Mouse (Mus musculus) gastrocnemius, postnatal 36 days (tissue): ENCODE measurements at regions not wholly inside any gene's neighbourhood (a gene's known extent, or its start where the extent isn't known, plus 50 kb on each side); places are given as distances from the start of the nearest gene placed in this dataset.
A peak's percentile ranks its signal among the peaks of the same experiment; 100 is the strongest.

ENCODE experiments used
- DNase-seq, 2 experiments: peaks; one replicate each; pipeline ENCODE4 v3.0.0; 2022
- intact Hi-C: fragments of 180-260 bp; cut with DNase I; formaldehyde crosslinking; loops from one replicate; pipeline ENCODE4 v1.15.1; 2025

GRCm38 (mm10) chr13:60012046-60012813 lies 164.9 kb downstream of the Gas1 start:
- intact Hi-C loops: no loop called here
- DNase-seq: peak; percentile 32 to 65

GRCm38 (mm10) chr13:60011092-60011491 lies 166.1 kb downstream of the Gas1 start:
- intact Hi-C loops: no loop called here
- DNase-seq: no peak

- DNase-seq: no peak
Measured at GRCm38 (mm10) chr13:60007593-60007992, 169.6 kb downstream of the Gas1 start.

GRCm38 (mm10) chr13:60007031-60007430 lies 170.1 kb downstream of the Gas1 start:
- no peak for DNase-seq
- intact Hi-C loops: no loop called here

More at GRCm38 (mm10) chr13:60007593-60007992, 169.6 kb downstream of the Gas1 start:
- intact Hi-C loops: no loop called here

- DNase-seq: no peak
- intact Hi-C loops: no loop called here
Measured at GRCm38 (mm10) chr13:60004611-60005010, 172.6 kb downstream of the Gas1 start.

- intact Hi-C loops: no loop called here
- no peak for DNase-seq
Measured at GRCm38 (mm10) chr13:60002098-60002497, 175.1 kb downstream of the Gas1 start.

- intact Hi-C loops: no loop called here
- DNase-seq: no peak
Measured at GRCm38 (mm10) chr13:60001637-60002036, 175.5 kb downstream of the Gas1 start.

- no peak for DNase-seq
- intact Hi-C loops: no loop called here
Measured at GRCm38 (mm10) chr13:60000618-60001347, 176.4 kb downstream of the Gas1 start.

- intact Hi-C loops: no loop called here
- DNase-seq: no peak
Measured at GRCm38 (mm10) chr13:59997431-59997830, 174.5 kb upstream of the Tut7 start.

GRCm38 (mm10) chr13:59996146-59996814 lies 173.3 kb upstream of the Tut7 start:
- no peak for DNase-seq
- intact Hi-C loops: no loop called here

- DNase-seq: no peak
- intact Hi-C loops: no loop called here
Measured at GRCm38 (mm10) chr13:59992780-59993501, 170.0 kb upstream of the Tut7 start.

- no peak for DNase-seq
- intact Hi-C loops: no loop called here
Measured at GRCm38 (mm10) chr13:59992346-59992745, 169.4 kb upstream of the Tut7 start.

GRCm38 (mm10) chr13:59990402-59991280 lies 167.7 kb upstream of the Tut7 start:
- no peak for DNase-seq
- intact Hi-C loops: no loop called here

GRCm38 (mm10) chr13:59988393-59988965 lies 165.5 kb upstream of the Tut7 start:
- intact Hi-C loops: no loop called here
- DNase-seq: no peak

- DNase-seq: no peak
- intact Hi-C loops: no loop called here
Measured at GRCm38 (mm10) chr13:59976425-59976824, 153.5 kb upstream of the Tut7 start.

- intact Hi-C loops: no loop called here
- no peak for DNase-seq
Measured at GRCm38 (mm10) chr13:59972093-59972427, 149.1 kb upstream of the Tut7 start.

GRCm38 (mm10) chr13:59971231-59972092 lies 148.5 kb upstream of the Tut7 start:
- intact Hi-C loops: no loop called here

GRCm38 (mm10) chr13:59970430-59970829 lies 147.5 kb upstream of the Tut7 start:
- no peak for DNase-seq
- intact Hi-C loops: no loop called here

More at GRCm38 (mm10) chr13:59971231-59972092, 148.5 kb upstream of the Tut7 start:
- DNase-seq: no peak

- intact Hi-C loops: no loop called here
- no peak for DNase-seq
Measured at GRCm38 (mm10) chr13:59969484-59969883, 146.5 kb upstream of the Tut7 start.
